Mouse (Mus musculus) adrenal gland, adult (tissue): ENCODE measurements around the gene Rab4a.

Experiments used
- DNase-seq, 2 experiments: peaks; one replicate each; pipeline ENCODE4 v3.0.0; 2022 to 2023; ENCODE audit warnings: low spot score in 1 of 2; ENCODE audit not compliant: inconsistent age in 2 of 2

Gene Rab4a

GRCm38 (mm10) chr8:123787254-123787897 lies 18.4 kb upstream of the Rab4a start:
- DNase-seq: no peak

GRCm38 (mm10) chr8:123788416-123789170 lies 17.2 kb upstream of the Rab4a start:
- DNase-seq: peak; percentile 65 to 88

- peak in 1 of 2 experiments; percentile 58 for DNase-seq
Observed at GRCm38 (mm10) chr8:123789461-123789860, 16.3 kb upstream of the Rab4a start.

GRCm38 (mm10) chr8:123789970-123790369 lies 15.8 kb upstream of the Rab4a start:
- peak; percentile 89 to 96 for DNase-seq

DNA sequence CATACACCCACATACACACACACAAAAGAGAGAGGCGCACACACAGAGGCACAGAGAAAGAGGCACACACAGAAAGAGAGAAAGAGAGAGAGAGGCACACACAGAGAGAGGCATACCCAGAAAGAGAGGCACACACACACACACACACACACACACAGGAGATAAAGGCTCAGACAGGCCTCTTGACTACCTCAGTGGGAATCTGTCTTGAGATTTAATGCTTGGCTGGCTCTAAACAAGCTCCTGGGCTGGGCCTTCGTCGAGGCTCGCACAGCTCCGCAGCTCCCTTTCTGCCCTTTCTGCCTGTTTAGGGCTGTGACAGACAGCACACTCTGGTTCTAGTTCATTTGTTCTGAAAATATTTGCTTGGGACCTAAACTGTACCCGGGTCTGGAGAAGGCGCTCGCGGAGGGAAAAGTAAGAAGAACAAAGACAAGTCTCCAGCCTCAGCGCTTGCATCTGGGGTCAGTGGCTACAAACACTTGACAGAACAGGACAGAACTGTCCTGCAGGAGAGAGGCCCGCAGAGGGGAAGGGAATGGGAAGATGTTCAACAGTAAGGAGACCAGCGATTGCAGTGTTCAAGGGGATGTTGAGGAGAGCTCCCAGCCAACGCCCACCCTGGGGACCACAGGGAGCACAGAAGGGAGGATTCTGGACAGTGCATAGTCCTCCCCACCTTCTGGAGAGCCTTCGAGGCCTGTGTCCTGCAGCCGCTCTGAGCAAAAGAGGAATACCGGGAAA lies 14.5 kb upstream of the Rab4a start:
- no peak for DNase-seq

GRCm38 (mm10) chr8:123791845-123792225 lies 13.9 kb upstream of the Rab4a start:
- DNase-seq: no peak

- DNase-seq: peak; percentile 64 to 75
Observed at GRCm38 (mm10) chr8:123793900-123794299, 11.9 kb upstream of the Rab4a start.

DNA sequence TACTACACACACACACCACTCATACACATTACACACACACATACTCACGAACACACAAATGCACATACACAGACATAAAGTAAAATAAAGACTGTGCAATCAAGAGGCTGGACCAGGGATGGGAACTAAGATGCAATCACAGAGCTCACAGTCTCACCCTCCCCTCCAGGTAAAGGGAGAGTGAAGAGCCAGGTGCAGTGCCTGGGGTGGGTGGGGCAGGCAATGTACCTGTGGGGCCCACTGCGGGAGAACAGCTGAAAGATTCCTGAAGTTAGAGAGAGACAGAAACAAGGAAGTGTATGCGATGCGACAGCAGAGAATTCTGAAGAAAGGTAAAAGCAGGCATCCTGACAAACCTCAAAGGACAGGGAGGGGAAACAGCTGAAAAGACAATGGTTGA lies 11.0 kb upstream of the Rab4a start:
- DNase-seq: no peak

- peak; percentile 70 to 81 for DNase-seq
Observed at GRCm38 (mm10) chr8:123796758-123797157, 9.0 kb upstream of the Rab4a start.

DNA sequence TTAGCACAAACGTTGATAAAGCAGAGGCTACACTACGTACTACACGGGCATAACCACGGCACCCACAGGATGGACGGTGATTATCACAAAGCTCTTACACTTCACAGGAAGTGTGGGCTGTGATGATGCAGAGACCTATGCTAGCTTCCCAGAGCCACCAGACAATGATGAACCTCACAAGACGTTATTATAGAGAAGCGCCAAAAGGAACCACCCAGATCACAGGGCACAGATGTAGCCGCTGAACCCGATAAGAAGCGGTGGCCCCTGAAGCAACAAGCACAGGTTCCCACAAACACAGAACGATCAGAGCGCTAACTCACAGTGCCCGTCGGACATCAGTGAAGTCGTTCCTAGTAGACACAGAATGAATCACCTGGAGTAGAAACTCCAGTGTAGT lies 7.9 kb upstream of the Rab4a start:
- no peak for DNase-seq

GRCm38 (mm10) chr8:123799434-123799833 lies 6.4 kb upstream of the Rab4a start:
- DNase-seq: no peak

DNA sequence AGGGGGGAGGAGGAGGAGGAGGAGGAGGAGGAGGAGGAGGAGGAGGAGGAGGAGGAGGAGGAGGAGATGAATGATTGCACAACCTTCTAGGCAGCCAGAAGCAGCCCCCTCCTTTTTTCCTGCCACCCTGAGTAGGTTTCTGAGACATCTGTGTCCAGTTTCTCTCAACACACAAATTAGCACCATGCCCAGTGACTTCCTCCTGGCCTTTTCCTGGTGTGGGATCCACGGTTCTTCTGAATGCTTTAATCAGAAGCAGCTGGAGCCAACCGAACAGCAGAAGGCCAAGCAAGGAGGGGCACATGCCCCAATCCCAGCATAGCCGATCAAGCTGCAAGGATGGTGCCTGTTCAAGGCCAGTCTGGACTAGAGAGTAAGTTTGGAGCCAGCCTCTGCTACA lies 5.9 kb upstream of the Rab4a start:
- no peak for DNase-seq

- DNase-seq: no peak
Observed at GRCm38 (mm10) chr8:123800867-123801266, 4.9 kb upstream of the Rab4a start.

- no peak for DNase-seq
Observed at GRCm38 (mm10) chr8:123801538-123801937, 4.2 kb upstream of the Rab4a start.

DNA sequence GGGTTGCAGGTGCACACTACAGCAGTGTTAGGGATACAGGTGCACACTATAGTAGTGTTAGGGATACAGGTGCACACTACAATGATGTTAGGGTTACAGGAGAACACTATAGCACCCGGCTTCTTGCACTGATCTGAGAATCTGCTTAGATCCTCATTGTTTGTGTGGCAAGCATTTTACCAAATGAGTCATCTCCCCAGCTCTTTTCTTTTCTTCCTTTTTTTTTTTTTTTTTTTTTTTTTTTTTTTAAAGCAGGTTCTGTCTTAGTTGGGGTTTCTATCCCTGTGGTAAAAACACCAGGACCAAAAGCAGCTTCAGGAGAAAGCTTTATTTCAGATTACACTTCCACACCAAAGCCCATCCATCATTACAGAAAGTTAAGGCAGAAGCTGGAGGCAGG lies 2.1 kb upstream of the Rab4a start:
- no peak for DNase-seq

DNA sequence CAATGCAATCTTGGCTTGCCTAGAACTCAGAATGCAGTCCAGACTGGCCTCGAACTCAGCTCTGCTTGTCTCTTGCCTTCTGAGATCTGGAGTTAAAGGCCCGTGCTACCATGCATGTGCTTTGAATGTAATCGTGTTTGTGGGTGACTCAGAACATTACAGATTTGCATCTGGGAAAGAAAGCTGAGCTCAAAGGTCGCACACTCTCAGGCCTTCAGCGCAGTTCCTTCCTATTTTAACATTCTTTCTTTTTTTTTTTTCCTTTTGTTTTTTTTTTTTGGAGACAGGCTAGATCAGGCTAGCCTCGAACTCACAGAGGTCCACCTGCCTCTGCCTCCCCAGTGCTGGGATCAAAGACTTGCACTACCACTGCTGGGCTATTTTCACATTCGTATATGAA lies 1.2 kb upstream of the Rab4a start:
- no peak for DNase-seq

- no peak for DNase-seq
Observed at GRCm38 (mm10) chr8:123805209-123805717, 522 bp upstream of the Rab4a start.

- no peak for DNase-seq
Observed at GRCm38 (mm10) chr8:123806374-123806935, 670 bp downstream of the Rab4a start.

GRCm38 (mm10) chr8:123807024-123807431 lies 1.2 kb downstream of the Rab4a start:
- DNase-seq: peak in 1 of 2 experiments; percentile 52

- DNase-seq: no peak
Observed at GRCm38 (mm10) chr8:123807852-123808573, 2.2 kb downstream of the Rab4a start.

- DNase-seq: no peak
Observed at GRCm38 (mm10) chr8:123808671-123809070, 2.9 kb downstream of the Rab4a start.
